Mouse (Mus musculus) spleen, postnatal 4 days (tissue): ENCODE data around the gene 1810049J17Rik.
"Not testable (repeated sequence)": the region's sequence is repeated elsewhere in the genome, so short reads cannot be mapped to it uniquely, and the experiment has no call there.

ENCODE experiments used
- DNase-seq, 2 experiments: peaks; one replicate each; pipeline ENCODE4 v3.0.0; 2022; ENCODE audit warnings: low spot score in 2 of 2

1810049J17Rik gene

GRCm38 (mm10) chr15:12321788-12322621 lies at the start of gene 1810049J17Rik:
Gene 1810049J17Rik (minus strand): TSS chr15:12321899.
- DNase-seq: peak; percentile 45 to 80

GRCm38 (mm10) chr15:12371183-12371582 lies 49.5 kb upstream of the 1810049J17Rik start:
- peak; percentile 61 to 75 for DNase-seq

- DNase-seq: no peak
These were observed 48.4 kb upstream of the 1810049J17Rik start for GRCm38 (mm10) chr15:12370096-12370495.

- DNase-seq: no peak
These were observed 47.2 kb upstream of the 1810049J17Rik start for GRCm38 (mm10) chr15:12368850-12369249.

- DNase-seq: no peak
These were observed 46.7 kb upstream of the 1810049J17Rik start for GRCm38 (mm10) chr15:12368357-12368756.

GRCm38 (mm10) chr15:12367306-12368080 lies 45.8 kb upstream of the 1810049J17Rik start:
- DNase-seq: peak in 1 of 2 experiments; percentile 54

GRCm38 (mm10) chr15:12366580-12367305 lies 45.0 kb upstream of the 1810049J17Rik start:
- not testable (repeated sequence) for DNase-seq

- DNase-seq: no peak
These were observed 44.4 kb upstream of the 1810049J17Rik start for GRCm38 (mm10) chr15:12366072-12366469.

- no peak for DNase-seq
These were observed 43.8 kb upstream of the 1810049J17Rik start for GRCm38 (mm10) chr15:12365416-12366071.

- no peak for DNase-seq
These were observed 42.4 kb upstream of the 1810049J17Rik start for GRCm38 (mm10) chr15:12364096-12364495.

- no peak for DNase-seq
These were observed 41.0 kb upstream of the 1810049J17Rik start for GRCm38 (mm10) chr15:12362701-12363040.

- no peak for DNase-seq
These were observed 40.5 kb upstream of the 1810049J17Rik start for GRCm38 (mm10) chr15:12362001-12362700.

- DNase-seq: no peak
These were observed 39.0 kb upstream of the 1810049J17Rik start for GRCm38 (mm10) chr15:12360519-12361212.

- no peak for DNase-seq
These were observed 36.7 kb upstream of the 1810049J17Rik start for GRCm38 (mm10) chr15:12358384-12358783.

- DNase-seq: no peak
These were observed 35.8 kb upstream of the 1810049J17Rik start for GRCm38 (mm10) chr15:12357459-12357858.

- DNase-seq: no peak
These were observed 34.2 kb upstream of the 1810049J17Rik start for GRCm38 (mm10) chr15:12355907-12356306.

GRCm38 (mm10) chr15:12355261-12355660 lies 33.6 kb upstream of the 1810049J17Rik start:
- no peak for DNase-seq

GRCm38 (mm10) chr15:12354281-12354810 lies 32.6 kb upstream of the 1810049J17Rik start:
- no peak for DNase-seq

GRCm38 (mm10) chr15:12351470-12351869 lies 29.8 kb upstream of the 1810049J17Rik start:
- no peak for DNase-seq

- no peak for DNase-seq
These were observed 28.1 kb upstream of the 1810049J17Rik start for GRCm38 (mm10) chr15:12349840-12350239.
